Mouse (Mus musculus) neural tube, embryonic 14.5 days (tissue): ENCODE measurements at regions not wholly inside any gene's neighbourhood (a gene's known extent, or its start where the extent isn't known, plus 50 kb on each side); places are given as distances from the start of the nearest gene placed in this dataset.

Experiments used
- ATAC-seq: fragments of 200-750 bp; cut with Nextera tagmentation; 2 replicates; pipeline ENCODE4 v1.8.0; 2017; ENCODE audit warnings: low read depth, mild to moderate bottlenecking, moderate TSS enrichment, moderate library complexity
- H3K27ac ChIP-seq: fragments of 300-500 bp; sonication (generic); 2 replicates; pipeline ENCODE4 v1.5.1; 2014; ENCODE audit warnings: low read depth, mild to moderate bottlenecking, control low read depth, low read length, moderate library complexity, mixed read lengths
- H3K27me3 ChIP-seq: fragments of 300-500 bp; sonication (generic); 2 replicates; pipeline ENCODE4 v1.6.1; 2014; ENCODE audit warnings: low read length; ENCODE audit not compliant: control insufficient read depth, insufficient read depth
- H3K36me3 ChIP-seq: fragments of 300-500 bp; sonication (generic); 2 replicates; pipeline ENCODE4 v1.6.1; 2014; ENCODE audit warnings: low read length, mixed read lengths; ENCODE audit not compliant: control insufficient read depth, insufficient read depth
- H3K4me1 ChIP-seq: fragments of 300-500 bp; sonication (generic); 2 replicates; pipeline ENCODE4 v1.6.1; 2014; ENCODE audit warnings: low read length; ENCODE audit not compliant: control insufficient read depth, insufficient read depth
- H3K4me2 ChIP-seq: fragments of 300-500 bp; sonication (generic); 2 replicates; pipeline ENCODE4 v1.6.1; 2014; ENCODE audit warnings: mild to moderate bottlenecking, low read depth, low read length, control low read depth
- H3K4me3 ChIP-seq: fragments of 300-500 bp; sonication (generic); 2 replicates; pipeline ENCODE4 v1.5.1; 2014; ENCODE audit warnings: low read depth, low read length, control low read depth, mixed read lengths
- H3K9ac ChIP-seq: fragments of 300-500 bp; sonication (generic); replicated peaks from 2 replicates; pipeline ENCODE4 v1.6.1; 2014; ENCODE audit warnings: low read depth, mild to moderate bottlenecking, control low read depth, low read length, mixed read lengths
- H3K9me3 ChIP-seq: fragments of 300-500 bp; sonication (generic); 2 replicates; pipeline ENCODE4 v1.6.1; 2016; ENCODE audit warnings: low read length; ENCODE audit not compliant: control insufficient read depth
- WGBS: fragments of 180-500 bp; shearing (Covaris S2); extraction: QIAGEN DNeasy Blood & Tissue Kit; methylation state at CpG from one replicate; pipeline ENCODE4 v1.1.7; 2014; 5-methylcytosine and 5-hydroxymethylcytosine counted together

DNA sequence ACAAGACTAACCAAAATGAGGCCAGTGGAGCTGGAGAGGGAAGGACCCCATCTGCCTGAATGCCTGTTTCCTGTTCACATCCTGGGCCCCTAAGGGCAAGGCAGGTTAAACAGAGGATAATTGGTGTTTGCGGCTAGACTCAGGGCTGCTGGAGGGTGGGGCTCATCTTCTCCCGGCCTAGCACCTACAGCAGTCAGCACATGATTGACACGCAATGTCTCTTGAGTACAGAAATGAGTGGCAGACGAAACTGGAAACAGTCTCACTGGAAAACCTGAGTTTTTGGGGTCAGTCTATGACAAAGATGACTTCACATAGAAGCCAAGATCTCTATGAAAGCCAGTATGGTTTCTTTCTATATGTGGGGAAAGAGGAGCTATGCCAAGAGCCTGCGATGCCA, 278.0 kb downstream of the Rngtt start:
- no peak for ATAC-seq
- Histone ChIP-seq H3K27ac (no peak overlapping the region), H3K9me3 (0 out of 2 replicates have a peak, but pooled peaks cover 4% of the 10 kb centered on the region), H3K4me2 (no peak overlapping the region), H3K9ac (no peak overlapping the region), H3K4me3 (no peak overlapping the region), H3K36me3 (no peaks in the 10 kb centered on the region), H3K4me1 (0 out of 2 replicates have a peak, but pooled peaks cover 3% of the 10 kb centered on the region), H3K27me3 (no peaks in the 10 kb centered on the region)
- WGBS, result 94% methylated on average over 5 of the region's 5 CpGs

DNA sequence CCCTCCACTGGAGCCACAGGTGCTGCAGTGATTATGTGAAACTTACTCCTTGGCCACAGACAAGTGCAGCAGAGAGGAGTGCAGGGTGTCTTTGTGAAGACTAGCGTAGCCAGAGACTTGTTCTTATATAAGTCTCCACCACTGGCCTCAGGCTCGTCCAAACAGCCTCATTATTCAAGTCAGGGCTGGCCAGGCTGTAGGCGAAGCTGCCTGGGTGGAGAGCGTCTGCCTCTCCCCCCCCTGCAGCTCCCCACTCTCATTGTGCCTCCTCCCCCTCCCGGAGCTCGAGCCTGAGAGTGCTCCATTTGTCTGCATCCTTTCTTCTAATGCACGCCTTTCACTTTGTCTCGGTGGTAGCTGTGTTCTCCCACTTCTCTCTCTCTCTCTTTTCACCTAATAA, 279.1 kb downstream of the Rngtt start:
- Histone ChIP-seq H3K4me3 (no peak overlapping the region), H3K9ac (no peak overlapping the region)
- WGBS, result 3% methylated on average over 8 of the region's 8 CpGs

DNA sequence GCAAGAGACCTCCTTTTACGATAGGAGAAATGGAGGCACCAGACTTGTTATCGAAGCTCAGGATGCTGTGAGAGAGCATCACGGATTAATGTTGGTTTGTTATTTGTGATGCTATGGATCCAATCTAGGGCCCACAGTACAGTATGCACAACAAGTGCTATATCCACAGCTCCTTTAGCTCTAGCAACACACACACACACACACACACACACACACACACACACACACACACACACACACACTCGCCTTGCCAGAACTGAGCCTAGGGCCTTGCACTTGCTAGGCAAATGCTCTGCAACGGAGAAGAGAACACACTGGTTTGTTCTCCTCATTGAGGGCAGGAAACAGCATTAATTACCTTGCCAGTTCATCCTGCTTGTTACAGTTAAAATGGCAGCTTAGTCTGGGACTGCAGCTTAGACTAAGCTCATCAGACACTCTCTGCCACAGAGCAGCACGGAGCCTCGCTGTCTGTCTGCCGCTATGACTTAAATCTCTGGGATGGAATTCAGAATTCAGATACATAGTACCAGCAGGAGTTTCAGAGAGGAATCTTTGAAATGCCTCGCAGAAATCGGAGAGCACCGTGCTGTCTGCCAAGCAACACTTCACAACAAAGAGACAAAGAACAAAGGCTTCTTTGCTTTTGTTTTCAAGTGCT, 285.0 kb downstream of the Rngtt start:
- Histone ChIP-seq H3K4me3 (no peak overlapping the region), H3K36me3 (no peaks in the 10 kb centered on the region), H3K27me3 (no peaks in the 10 kb centered on the region), H3K9me3 (0 out of 2 replicates have a peak, but pooled peaks cover 4% of the 10 kb centered on the region), H3K4me2 (no peak overlapping the region), H3K9ac (no peak overlapping the region), H3K27ac (no peak overlapping the region), H3K4me1 (no peaks in the 10 kb centered on the region)
- ATAC-seq, result no peak
- WGBS, result 47% methylated on average over 11 of the region's 11 CpGs

More for the DNA sequence above, 279.1 kb downstream of the Rngtt start:
- H3K36me3 ChIP-seq, result no peaks in the 10 kb centered on the region
- ATAC-seq, result 0 out of 2 replicates have a peak, but pooled peaks have one; percentile 29
- 0 out of 2 replicates have a peak, but pooled peaks cover 4% of the 10 kb centered on the region for H3K9me3 ChIP-seq
- H3K4me2 ChIP-seq, result peak overlapping the region; percentile 21; the same call in 1 of the 2 replicates
- no peaks in the 10 kb centered on the region for H3K27me3 ChIP-seq
- H3K4me1 ChIP-seq, result 0 out of 2 replicates have a peak, but pooled peaks cover 3% of the 10 kb centered on the region
- no peak overlapping the region for H3K27ac ChIP-seq

DNA sequence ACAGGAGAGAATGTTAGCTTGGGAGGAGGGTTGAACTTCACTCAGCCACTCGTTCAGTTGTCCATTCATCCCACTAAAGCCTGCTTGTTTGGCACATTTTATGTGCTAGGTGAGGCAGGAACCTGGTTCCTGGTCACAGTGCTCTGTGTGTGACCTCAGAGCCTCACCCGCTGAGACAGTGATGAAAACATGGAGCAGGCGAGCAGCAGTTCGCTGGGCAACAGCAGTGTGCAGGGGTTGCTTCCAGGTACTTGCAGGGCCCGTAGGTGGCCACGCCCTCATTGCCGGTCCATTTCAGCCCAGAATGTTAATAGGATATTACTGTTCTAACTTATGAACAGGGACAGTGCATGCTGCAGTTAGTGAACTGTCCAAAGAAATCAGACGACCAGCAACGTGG, 285.7 kb downstream of the Rngtt start:
- Histone ChIP-seq H3K4me1 (no peaks in the 10 kb centered on the region), H3K27ac (no peak overlapping the region), H3K9ac (no peak overlapping the region), H3K36me3 (no peaks in the 10 kb centered on the region), H3K4me3 (no peak overlapping the region), H3K4me2 (no peak overlapping the region), H3K9me3 (0 out of 2 replicates have a peak, but pooled peaks cover 4% of the 10 kb centered on the region), H3K27me3 (no peaks in the 10 kb centered on the region)
- WGBS, result 87% methylated on average over 9 of the region's 9 CpGs
- peak; percentile 44; the same call in 1 of the 2 replicates for ATAC-seq

DNA sequence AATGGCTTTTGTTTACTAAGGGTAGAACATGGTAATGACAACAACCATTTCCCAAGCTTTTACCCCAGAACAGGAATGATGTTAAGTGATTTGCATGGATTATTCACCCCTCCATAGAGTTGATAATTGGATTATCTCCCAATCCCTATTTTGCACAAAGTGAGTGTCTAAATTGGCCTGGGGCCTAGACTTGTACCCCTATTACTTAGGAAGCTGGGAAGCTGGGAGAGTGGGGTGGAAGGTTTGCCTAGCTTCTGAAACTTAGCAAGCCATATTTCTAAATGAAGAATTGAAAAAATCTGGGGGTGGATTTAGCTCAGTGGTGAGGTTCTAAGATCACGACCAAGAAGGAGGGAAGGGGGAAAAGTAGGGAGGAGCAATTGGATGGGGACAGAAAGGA, 289.9 kb downstream of the Rngtt start:
- Histone ChIP-seq H3K4me3 (no peak overlapping the region), H3K9me3 (no peaks in the 10 kb centered on the region), H3K27ac (no peak overlapping the region), H3K4me1 (no peaks in the 10 kb centered on the region), H3K36me3 (no peaks in the 10 kb centered on the region), H3K27me3 (no peaks in the 10 kb centered on the region), H3K9ac (no peak overlapping the region), H3K4me2 (no peak overlapping the region)
- no peak for ATAC-seq
- WGBS, result 61% methylated on average over 1 of the region's 1 CpGs

DNA sequence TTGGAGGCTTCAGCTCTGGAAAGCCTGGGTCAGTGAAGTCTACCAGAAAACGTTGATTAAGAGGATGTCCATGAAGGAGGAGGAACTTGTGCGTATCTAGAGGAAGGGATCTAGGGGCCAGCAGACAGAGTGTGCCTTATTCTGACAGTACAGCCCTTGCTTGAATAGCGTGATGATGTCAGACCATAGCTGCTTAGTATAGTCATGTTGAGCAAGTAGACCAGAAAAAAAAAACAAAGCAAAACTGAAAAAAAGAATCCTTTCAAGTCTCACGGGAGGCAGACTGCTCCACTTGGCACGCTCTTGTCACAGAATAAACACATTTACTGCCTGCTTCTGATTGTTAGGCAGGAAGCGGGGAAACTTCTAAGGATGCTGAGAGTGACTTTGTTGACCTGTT, 290.7 kb downstream of the Rngtt start:
- Histone ChIP-seq H3K9me3 (no peaks in the 10 kb centered on the region), H3K36me3 (no peaks in the 10 kb centered on the region), H3K27me3 (no peaks in the 10 kb centered on the region), H3K4me1 (no peaks in the 10 kb centered on the region), H3K27ac (no peak overlapping the region), H3K4me3 (no peak overlapping the region), H3K9ac (no peak overlapping the region), H3K4me2 (no peak overlapping the region)
- WGBS, result 55% methylated on average over 6 of the region's 6 CpGs
- ATAC-seq, result no peak

DNA sequence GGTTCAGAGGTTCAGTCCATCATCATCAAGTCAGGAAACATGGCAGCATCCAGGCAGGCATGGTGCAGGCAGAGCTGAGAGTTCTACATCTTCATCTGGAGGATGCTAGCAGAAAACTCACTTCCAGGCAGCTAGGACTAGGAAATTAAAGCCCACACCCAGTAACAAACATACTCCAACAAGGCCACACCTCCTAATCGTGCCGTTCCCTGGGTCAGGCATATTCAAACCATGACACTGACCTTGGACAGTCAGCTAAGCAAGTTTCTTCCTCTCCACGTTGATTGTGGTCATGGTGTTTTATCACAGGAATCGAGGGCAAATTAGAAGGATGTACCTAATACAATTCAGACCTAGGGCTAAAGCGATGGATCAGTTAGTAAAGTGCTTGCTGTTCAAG, 294.5 kb downstream of the Rngtt start:
- no peak overlapping the region for H3K4me3 ChIP-seq
- H3K4me2 ChIP-seq, result no peak overlapping the region
- ATAC-seq, result no peak
- no peaks in the 10 kb centered on the region for H3K9me3 ChIP-seq
- no peaks in the 10 kb centered on the region for H3K36me3 ChIP-seq
- no peaks in the 10 kb centered on the region for H3K4me1 ChIP-seq
- 91% methylated on average over 5 of the region's 5 CpGs for WGBS
- H3K9ac ChIP-seq, result no peak overlapping the region
- no peaks in the 10 kb centered on the region for H3K27me3 ChIP-seq
- H3K27ac ChIP-seq, result no peak overlapping the region

DNA sequence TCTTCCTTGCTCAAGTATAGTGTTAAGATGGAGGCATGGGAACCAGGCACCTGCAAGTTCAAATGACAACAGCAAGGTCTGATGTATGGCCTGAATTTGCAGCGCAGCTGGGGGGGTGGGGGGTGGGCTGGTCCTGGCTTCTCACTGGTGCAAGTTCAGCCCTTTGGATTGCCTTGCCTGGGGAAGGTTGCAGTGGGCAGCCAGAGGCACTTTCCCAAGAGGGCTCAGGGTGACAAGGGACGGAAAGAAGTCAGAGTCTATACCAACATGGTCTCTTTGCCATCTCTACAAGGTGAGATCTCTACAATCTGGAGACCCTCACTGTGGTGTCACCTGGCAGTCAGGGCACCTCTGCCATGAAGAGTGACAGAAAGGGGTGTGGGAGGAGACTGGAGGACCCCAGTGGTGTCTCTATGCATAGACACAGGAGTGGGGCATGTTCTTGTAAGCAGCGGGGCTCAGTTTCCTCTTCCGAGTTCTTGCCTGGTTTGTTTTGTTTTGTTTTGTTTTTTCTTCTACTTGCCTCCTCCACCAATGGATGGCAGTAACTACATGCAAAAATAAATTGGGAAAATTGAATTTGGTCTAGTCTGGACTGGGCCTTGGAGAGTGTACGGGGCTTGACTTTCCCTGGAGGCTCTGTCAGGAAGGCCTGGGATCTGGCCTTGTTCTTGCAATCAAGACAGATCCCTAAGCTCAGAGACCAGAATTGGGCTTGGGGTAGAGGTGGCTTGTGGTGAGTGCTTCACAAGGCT, 284.4 kb upstream of the Cnr1 start:
- Histone ChIP-seq H3K27ac (no peak overlapping the region), H3K9ac (no peak overlapping the region), H3K4me1 (no peaks in the 10 kb centered on the region), H3K4me3 (no peak overlapping the region), H3K9me3 (no peaks in the 10 kb centered on the region), H3K27me3 (no peaks in the 10 kb centered on the region), H3K4me2 (no peak overlapping the region), H3K36me3 (no peaks in the 10 kb centered on the region)
- 92% methylated on average over 5 of the region's 5 CpGs for WGBS
- peak; percentile 66; the same call in 1 of the 2 replicates for ATAC-seq

DNA sequence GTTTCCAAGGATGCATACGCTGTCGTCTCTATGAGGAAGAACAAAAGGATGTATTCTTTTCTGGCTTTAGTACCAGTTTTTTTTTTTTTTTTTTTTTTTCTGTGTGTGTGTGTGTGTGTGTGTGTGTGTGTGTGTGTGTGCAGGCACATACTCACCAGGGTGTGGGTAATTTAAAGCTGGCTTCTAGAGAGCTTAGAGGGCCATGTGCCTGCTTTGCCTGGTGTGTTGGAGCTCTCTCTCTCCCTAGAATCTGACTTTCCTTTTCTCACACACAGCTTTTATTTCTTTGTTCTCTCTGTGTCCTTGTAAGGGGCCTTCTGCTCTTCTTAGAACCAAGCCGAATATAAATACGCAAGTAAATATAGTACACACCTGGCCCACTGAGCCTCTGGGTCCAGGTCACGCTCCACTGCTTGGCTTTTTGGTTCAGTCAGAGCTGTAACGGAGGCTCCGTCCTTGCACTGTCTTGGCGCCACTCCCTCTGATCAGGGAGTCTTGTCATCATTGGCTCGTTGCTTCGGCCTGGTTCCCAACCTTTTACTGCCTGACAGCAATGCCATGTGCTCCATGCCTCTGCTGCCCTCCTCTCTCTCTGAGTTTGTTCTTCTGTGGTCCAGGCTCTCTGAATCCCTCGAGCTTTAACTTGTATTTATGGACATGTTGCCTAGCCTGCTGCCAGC, 283.7 kb upstream of the Cnr1 start:
- no peak overlapping the region for H3K4me3 ChIP-seq
- no peaks in the 10 kb centered on the region for H3K36me3 ChIP-seq
- H3K4me1 ChIP-seq, result no peaks in the 10 kb centered on the region
- ATAC-seq, result no peak
- no peak overlapping the region for H3K4me2 ChIP-seq
- H3K9ac ChIP-seq, result no peak overlapping the region
- H3K27me3 ChIP-seq, result no peaks in the 10 kb centered on the region
- no peaks in the 10 kb centered on the region for H3K9me3 ChIP-seq
- WGBS, result 66% methylated on average over 11 of the region's 11 CpGs
- no peak overlapping the region for H3K27ac ChIP-seq
